Mouse (Mus musculus): Measurements from ENCODE around the gene Cyth4. TPM values are rescaled to one million over a fixed set of nuclear protein-coding genes. Genes with fewer than 3 reads are reported as not detected.

The Cyth4 gene
- polyA plus RNA-seq, 1 experiment: 32.0 TPM

DNA sequence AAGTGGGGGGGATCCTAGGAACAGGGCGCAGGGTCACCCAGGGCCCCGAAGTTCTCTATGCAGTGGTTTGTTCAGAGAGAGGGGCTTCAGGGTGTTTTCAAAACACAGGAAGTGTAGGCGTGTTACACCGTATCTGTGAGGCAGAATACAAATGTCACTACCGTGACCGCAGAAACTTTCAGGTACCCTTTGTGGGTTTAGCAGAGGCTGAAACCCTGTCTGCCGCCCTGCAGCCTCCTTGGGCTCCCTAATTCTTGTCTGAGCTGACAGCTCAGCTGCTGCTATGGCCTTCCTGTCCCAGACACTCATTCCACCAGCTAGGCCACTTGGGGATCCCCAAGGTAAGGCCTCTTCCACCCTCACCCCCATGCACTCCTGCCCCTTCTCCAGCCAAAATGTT, 17.7 kb downstream of the Cyth4 start:
- no peak for DNase-seq (ENCODE audit: low read depth)

DNA sequence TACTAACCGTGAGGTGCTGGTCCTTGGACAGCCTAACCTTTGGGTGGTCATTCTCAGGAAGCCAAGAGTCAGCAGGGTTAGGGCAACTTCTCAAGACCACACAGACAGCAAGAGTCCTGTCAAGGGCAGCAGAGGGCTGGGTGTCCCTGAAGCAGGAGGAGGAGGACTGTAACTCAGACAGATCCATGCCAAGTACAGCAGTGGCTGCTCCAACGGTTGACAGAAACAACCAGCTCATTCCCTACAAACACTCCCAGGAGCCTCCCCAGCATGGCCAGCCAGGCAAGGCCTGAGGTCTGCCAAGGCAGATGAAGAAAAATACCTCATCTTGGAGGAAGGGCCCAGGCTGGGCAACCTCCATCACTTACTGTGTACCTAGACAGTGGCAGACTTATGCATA, 20.1 kb downstream of the Cyth4 start:
- no peak for DNase-seq (ENCODE audit: low read depth)

GRCm38 (mm10) chr15:78623426-78623825, 26.6 kb downstream of the Cyth4 start:
- DNase-seq (ENCODE audit: low read depth): no peak

GRCm38 (mm10) chr15:78624431-78624950, 27.6 kb downstream of the Cyth4 start:
- DNase-seq (ENCODE audit: low read depth): peak; percentile 4

DNA sequence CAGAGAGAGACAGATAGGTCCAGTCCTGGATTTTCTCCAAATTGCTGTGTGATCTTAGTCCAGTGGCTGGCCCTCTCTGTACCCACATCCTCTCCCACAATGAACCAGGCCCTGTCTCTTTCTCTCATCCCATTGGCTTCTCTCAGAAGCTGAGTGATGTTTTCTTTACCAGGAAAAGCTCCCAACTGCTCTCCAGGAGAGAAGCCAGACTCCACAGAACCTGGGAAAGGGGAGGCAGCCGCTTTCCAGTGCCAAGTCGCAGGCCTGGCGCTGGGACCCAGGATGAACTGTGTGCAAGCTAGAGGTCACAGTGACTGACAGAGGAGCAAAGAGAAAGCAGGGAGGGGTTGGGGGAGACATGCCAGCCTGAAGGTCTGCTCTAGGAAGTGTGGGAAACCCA, 28.1 kb downstream of the Cyth4 start:
- no peak for DNase-seq (ENCODE audit: low read depth)

GRCm38 (mm10) chr15:78626285-78626684, 29.4 kb downstream of the Cyth4 start:
- no peak for DNase-seq (ENCODE audit: low read depth)

DNA sequence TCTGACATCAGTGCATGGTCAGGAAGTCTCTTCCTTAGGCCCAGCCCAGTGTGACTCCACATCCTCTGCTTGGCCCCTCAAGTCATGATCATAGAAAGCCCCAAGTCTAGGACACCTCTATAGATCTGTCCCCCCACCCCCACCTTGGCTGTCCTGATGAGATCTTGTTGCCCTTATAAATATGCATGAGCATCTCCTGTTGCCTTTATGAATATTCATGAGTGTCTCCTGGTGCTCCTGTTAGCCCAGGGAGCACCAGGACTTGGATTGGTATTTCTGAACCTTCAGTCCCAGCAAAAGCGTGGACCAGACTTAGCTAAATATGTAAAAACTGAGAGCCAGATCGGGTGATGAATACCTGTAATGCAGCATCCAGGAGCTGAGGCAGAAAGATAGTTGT, 35.5 kb downstream of the Cyth4 start:
- no peak for DNase-seq (ENCODE audit: low read depth)

DNA sequence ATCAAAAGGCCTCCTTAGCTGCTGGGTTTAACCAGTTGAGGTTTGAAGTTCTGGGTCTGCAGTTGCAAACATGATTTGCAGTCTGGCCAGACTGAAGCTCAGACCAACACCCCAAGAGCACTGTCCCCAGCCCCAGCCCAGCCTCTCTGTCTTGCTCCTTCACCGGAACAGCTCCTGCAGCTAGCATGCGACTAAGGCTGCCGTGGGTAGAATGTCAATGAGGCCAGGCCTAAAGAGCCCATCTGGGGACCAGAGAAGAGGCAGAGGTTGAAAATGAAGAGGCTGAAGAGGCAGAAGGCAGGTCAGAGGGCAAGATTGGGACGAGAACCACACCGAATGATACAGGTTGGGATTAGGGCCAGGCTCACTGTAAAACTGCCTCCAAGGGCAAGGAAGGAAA, 36.6 kb downstream of the Cyth4 start:
- DNase-seq (ENCODE audit: low read depth): no peak

DNA sequence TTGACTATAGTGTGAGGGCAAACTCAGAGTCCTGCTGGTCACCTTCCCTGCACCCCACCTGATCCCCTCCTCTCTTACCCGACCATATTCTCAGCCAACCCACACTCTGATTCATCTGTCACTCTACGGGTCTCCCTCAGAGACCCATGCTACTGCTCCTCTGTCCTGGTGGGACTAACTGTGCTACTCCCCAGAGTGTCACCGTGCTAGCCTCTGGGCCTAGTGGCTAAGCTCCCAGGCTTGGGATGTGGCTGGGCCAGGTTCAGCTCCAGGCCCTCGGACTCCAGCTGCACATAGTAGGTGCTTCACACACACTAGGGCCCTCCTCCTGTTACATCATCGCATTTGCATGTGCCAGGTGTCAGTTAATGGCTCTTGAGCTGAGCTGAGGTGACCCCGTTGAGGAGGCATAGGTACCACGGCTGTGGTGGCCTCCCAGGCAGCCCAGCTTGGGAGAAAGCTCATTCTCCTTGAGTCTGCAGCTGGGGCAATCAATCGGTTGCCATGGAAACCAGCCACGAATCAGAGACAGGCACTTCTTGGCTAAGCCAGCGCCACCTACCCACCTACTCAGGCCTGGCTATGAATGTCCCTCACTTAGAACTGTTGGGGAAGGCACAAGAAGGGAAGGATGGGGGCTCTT, 37.4 kb downstream of the Cyth4 start:
- no peak for DNase-seq (ENCODE audit: low read depth)

DNA sequence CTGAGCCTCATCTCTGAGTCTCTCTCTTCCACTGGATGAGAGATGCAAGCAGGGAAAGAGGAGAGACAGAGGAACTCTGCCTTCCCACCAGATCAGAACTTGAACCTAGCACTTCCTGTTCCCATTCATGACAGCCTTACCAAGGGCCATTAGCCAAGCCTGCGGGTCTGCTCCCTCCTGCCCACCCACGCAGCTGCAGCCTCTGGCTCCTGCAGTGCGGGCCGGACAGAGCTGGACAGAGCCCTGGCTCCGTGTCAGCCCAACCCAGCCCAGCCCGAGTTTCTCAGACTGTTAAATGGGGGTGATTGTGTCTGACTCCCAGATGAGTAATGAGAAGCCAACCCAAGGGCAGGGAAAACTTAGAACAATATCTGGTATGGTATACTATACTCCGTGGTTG, 38.4 kb downstream of the Cyth4 start:
- no peak for DNase-seq (ENCODE audit: low read depth)

- no peak for DNase-seq (ENCODE audit: low read depth)
Observed at GRCm38 (mm10) chr15:78643633-78644032, 46.8 kb downstream of the Cyth4 start.

GRCm38 (mm10) chr15:78644606-78645005, 47.8 kb downstream of the Cyth4 start:
- DNase-seq (ENCODE audit: low read depth): no peak

- DNase-seq (ENCODE audit: low read depth): no peak
Observed at GRCm38 (mm10) chr15:78647746-78648145, 50.9 kb downstream of the Cyth4 start.

DNA sequence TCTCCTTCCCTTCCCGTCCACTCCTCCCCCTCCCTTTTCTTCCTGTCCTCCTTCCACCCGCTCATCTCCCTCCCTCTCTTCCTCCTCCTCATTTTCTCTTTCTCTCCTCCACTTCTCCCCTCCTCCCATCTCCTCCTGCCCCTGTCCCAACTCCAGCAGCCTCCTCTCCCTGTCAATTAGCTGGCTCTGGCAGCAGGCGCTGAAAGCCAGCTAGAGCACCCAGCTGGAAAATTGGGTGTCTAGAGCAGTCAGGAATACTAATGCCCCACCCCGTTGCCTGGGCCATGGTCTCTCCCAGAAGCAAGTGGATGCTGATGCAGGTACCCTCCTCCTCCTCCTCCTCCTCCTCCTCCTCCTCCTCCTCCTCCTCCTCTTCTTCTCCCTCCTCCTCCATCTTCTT, 54.3 kb downstream of the Cyth4 start:
- no peak for DNase-seq (ENCODE audit: low read depth)

DNA sequence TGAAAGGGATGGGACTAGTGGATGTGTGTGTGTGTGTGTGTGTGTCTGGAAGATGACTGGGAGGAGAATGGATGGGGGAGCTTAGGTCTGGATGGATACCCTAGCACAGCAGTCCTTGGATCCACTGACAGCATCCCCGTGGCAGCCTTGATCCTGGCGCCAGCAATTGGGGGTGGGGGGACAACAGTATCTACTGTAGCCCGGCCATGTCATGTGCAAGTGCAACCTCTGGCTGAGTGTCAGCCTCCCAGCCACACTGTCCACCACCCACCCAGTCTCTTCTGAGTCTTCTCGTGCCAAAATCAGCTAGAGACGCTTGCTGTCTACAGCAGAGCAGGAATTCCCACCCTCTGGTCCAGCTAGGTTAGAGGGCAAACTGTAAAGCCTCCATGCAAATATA, 67.4 kb downstream of the Cyth4 start:
- DNase-seq (ENCODE audit: low read depth): no peak

DNA sequence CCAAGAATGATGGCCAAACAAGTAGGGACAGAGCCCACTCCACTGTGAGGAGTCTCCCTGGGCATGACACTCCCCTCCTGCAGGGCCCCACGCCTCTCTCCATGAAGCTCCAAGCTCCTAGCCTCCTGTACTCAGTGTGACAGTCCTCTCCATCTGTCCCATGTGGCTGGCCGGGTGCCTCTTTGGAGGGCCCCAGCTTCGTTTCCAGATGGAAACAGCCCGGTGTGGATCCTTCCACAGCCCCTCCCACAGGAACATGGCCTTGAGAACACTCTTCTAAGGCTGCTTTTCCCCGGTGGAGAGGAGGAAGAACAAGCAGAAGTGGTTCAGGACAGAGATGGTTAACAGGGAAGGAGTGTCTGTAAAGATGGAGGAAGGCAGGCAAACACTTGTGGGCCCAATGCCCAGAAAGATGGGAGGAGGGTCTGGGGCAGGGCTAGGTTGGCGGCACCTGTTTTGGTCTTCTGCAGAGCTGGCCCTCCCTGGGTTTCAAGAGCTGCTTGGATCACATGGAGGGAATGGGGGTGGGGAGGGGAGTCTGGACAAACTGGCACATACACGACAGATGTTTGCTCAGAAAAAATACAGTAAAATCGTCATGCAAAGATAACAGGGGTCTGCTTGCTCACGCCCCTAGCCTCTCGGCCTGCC, 72.5 kb downstream of the Cyth4 start:
- no peak for DNase-seq (ENCODE audit: low read depth)

DNA sequence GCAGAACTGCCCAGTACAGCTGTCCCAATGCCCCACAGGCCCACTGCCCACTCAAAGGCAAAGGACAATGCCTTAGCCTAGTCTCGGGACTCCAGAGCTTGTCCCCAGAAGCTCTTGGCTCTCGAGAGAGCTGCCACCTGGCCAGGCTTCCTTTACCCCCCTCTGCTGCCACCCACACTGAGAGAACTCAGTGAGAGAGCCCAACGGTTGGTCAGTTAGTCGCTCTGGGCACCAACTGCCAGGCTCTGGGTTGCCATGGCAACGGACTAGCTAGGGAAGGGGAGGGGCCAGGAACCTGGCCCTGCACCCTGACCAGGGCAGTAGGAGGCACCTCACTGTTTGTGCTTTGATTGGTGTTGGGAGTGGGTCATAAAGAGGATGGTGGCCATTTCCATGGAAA, 73.5 kb downstream of the Cyth4 start:
- no peak for DNase-seq (ENCODE audit: low read depth)

Other genes starting within 250 kb of the Cyth4 start
- 1.1 and 2.6 TPM in 2 replicates for gene Tex33, start 201.1 kb upstream of the Cyth4 start, polyA plus RNA-seq (2012; rRNA removed)
- gene Tst, start 191.1 kb upstream of the Cyth4 start, polyA plus RNA-seq (2012; rRNA removed): 44.2 and 72.1 TPM in 2 replicates
- gene Mpst, start 190.6 kb upstream of the Cyth4 start, polyA plus RNA-seq (2012; rRNA removed): 120 and 127 TPM in 2 replicates
- gene Kctd17, start 168.5 kb upstream of the Cyth4 start, polyA plus RNA-seq (2012; rRNA removed): 205 and 251 TPM in 2 replicates
- 0.61 and 0.84 TPM in 2 replicates for gene Tmprss6, start 128.4 kb upstream of the Cyth4 start, polyA plus RNA-seq (2012; rRNA removed)
- 3.1 and 4.0 TPM in 2 replicates for gene Il2rb, start 101.8 kb upstream of the Cyth4 start, polyA plus RNA-seq (2012; rRNA removed)
- gene C1qtnf6, start 65.6 kb upstream of the Cyth4 start, polyA plus RNA-seq (2012; rRNA removed): 35.3 and 40.4 TPM in 2 replicates
- gene Sstr3, start 52.4 kb upstream of the Cyth4 start, polyA plus RNA-seq (2012; rRNA removed): 0.03 TPM in 1 of 2 replicates, not detected in the other
- 24.7 and 25.5 TPM in 2 replicates for gene Rac2, start 24.3 kb upstream of the Cyth4 start, polyA plus RNA-seq (2012; rRNA removed)
- gene Elfn2, start 121.7 kb downstream of the Cyth4 start, polyA plus RNA-seq (2012; rRNA removed): 0.16 and 0.32 TPM in 2 replicates
- gene Mfng, start 176.4 kb downstream of the Cyth4 start, polyA plus RNA-seq (2012; rRNA removed): 55.5 and 73.8 TPM in 2 replicates
- gene Card10, start 206.0 kb downstream of the Cyth4 start, polyA plus RNA-seq (2012; rRNA removed): 34.4 and 42.9 TPM in 2 replicates
- gene Cdc42ep1, start 245.6 kb downstream of the Cyth4 start, polyA plus RNA-seq (2012; rRNA removed): 80.3 and 115 TPM in 2 replicates

Data from gonadal fat pad, adult 2 months (tissue).